Mouse (Mus musculus) small intestine, adult 2 months (tissue): ENCODE measurements at regions not wholly inside any gene's neighbourhood (a gene's known extent, or its start where the extent isn't known, plus 50 kb on each side); places are given as distances from the start of the nearest gene placed in this dataset.

Source experiments
- H3K27ac ChIP-seq: fragments of 200-500 bp; 2 replicates; pipeline ENCODE4 v1.5.1; 2012; ENCODE audit warnings: low read depth, low read length, control low read depth, inconsistent platforms; ENCODE audit not compliant: insufficient read depth
- H3K27me3 ChIP-seq: fragments of 200-500 bp; 2 replicates; pipeline ENCODE4 v1.6.1; 2012; ENCODE audit warnings: mild to moderate bottlenecking, moderate library complexity, low read length, inconsistent platforms; ENCODE audit not compliant: control insufficient read depth, insufficient read depth
- H3K36me3 ChIP-seq: fragments of 200-500 bp; 2 replicates; pipeline ENCODE4 v1.6.1; 2012; ENCODE audit warnings: mild to moderate bottlenecking, low read length, control low read depth, inconsistent platforms; ENCODE audit not compliant: control insufficient read depth, insufficient read depth
- H3K4me1 ChIP-seq: fragments of 200-500 bp; 2 replicates; pipeline ENCODE4 v1.6.1; 2012; ENCODE audit warnings: low read length, inconsistent platforms, mixed read lengths; ENCODE audit not compliant: control insufficient read depth, insufficient read depth, insufficient read length
- H3K4me3 ChIP-seq: fragments of 200-500 bp; 2 replicates; pipeline ENCODE4 v1.5.1; 2012; ENCODE audit warnings: low read depth, mild to moderate bottlenecking, control low read depth, inconsistent platforms, low read length, moderate library complexity
- CTCF ChIP-seq: fragments of 200-500 bp; IDR thresholded peaks from 2 replicates; pipeline ENCODE4 v1.5.1; 2012; ENCODE audit warnings: low read depth, mild to moderate bottlenecking, control low read depth, inconsistent platforms, low read length, moderate library complexity, mixed read lengths; ENCODE audit not compliant: insufficient replicate concordance, insufficient read length; ENCODE audit errors: extremely low read depth
- POLR2A ChIP-seq: fragments of 200-500 bp; IDR thresholded peaks from 2 replicates; pipeline ENCODE4 v1.6.1; 2012; ENCODE audit warnings: low read depth, mild to moderate bottlenecking, control low read depth, inconsistent platforms, low read length, moderate library complexity
- WGBS: fragments of 180-500 bp; shearing (Covaris S2); methylation state at CpG from one replicate; pipeline ENCODE4 v1.1.7; 2018; 5-methylcytosine and 5-hydroxymethylcytosine counted together

DNA sequence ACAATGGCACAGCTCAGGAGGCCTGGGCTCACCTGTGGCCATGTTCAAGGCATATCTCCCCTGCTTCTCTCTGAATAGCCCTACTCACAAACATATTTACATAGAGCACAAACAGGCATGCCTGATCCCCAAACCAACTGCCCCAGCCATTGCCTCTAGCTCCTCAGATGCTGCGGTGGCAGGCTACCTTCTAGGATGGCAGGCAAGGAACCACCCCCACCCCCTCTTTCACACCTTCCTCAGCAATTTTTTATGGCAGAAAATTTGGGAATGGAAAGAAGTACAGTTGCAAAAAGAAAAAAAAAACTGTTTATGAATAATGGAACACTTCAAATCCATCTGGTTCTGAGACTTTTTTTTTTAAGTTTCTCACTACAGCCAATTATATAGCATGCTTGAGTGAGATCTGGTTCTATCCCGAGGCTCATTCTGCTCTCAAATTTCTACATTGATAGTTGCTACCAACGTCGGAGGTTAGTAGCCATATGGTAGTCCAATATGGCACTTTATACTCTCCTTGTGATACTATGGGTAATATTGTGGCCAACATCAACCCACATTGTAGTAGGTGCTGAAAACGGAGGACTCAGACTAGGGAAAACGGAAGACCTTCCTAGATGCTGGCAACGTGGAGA lies 136.8 kb upstream of the Gm10295 start:
- TF ChIP-seq CTCF, result no peak
- no peak for TF ChIP-seq POLR2A
- H3K4me1 ChIP-seq, result no peaks in the 10 kb centered on the region
- WGBS, result 89% methylated on average over 7 of the region's 7 CpGs

DNA sequence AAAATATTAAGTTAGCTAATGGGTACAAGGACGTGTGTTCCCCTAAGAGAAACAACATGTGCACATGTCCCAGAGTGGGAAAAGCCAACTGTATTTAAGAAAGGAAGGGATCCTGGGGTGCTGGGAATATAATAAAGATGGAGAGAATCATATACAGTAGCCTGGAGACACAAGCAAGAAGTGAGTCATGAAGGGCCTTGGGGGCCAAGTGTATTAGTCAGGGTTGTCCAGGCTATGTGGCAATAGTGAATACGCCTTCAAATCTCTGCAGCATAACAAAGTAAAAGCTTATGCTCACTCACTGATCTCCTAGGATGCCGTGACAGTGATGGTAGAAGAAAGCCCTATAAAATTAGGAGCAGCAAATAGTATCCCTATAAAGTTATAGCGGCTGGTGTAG lies 124.1 kb upstream of the Gm10295 start:
- TF ChIP-seq POLR2A (no peak), CTCF (no peak)
- H3K4me3 ChIP-seq, result no peak overlapping the region
- no peaks in the 10 kb centered on the region for H3K27me3 ChIP-seq
- WGBS, result 75% methylated on average over 4 of the region's 4 CpGs
- no peak overlapping the region for H3K27ac ChIP-seq
- H3K4me1 ChIP-seq, result no peaks in the 10 kb centered on the region
- no peaks in the 10 kb centered on the region for H3K36me3 ChIP-seq

More for the DNA sequence above, 136.8 kb upstream of the Gm10295 start:
- Histone ChIP-seq H3K27ac (no peak overlapping the region), H3K36me3 (no peaks in the 10 kb centered on the region), H3K4me3 (no peak overlapping the region), H3K27me3 (no peaks in the 10 kb centered on the region)

DNA sequence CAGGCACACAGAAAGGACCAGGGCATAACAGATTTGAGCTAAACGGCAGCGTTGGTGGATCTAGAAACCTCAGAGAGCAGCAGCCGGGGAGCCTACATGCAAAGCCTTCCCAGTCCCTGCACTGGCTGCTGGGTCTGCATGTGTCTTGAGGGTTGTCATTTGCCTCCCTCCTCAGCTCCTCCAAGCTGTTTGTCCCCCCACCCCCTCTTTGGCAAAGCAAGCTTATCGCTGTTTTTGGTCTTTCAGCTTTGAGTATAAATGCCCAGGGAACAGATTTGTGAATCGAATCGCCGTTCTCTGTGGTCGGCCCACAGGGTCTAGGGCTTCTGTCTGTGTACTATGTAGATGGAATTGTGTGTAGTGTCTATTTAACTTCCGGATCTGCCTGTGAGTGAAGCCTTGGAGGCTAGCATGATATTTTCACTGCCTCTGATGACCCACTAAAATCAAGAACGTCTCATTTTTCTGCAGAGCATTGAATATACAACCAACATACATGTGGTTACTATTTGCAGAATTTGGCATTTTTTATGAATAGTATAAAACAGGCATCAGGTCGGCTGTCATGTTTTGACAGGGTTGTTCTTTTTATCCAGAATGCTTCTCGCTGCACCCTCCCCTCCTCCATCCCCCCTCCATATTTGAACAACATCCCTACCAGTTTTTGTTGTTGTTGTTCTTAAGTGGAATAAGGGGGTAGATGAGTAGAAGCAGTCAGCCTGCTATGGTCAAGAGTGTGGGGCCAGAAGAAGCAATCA lies 121.3 kb upstream of the Gm10295 start:
- Histone ChIP-seq H3K36me3 (no peaks in the 10 kb centered on the region), H3K27me3 (no peaks in the 10 kb centered on the region), H3K4me3 (no peak overlapping the region), H3K4me1 (no peaks in the 10 kb centered on the region), H3K27ac (no peak overlapping the region)
- TF ChIP-seq CTCF, result no peak
- TF ChIP-seq POLR2A, result no peak
- WGBS, result 55% methylated on average over 12 of the region's 12 CpGs

DNA sequence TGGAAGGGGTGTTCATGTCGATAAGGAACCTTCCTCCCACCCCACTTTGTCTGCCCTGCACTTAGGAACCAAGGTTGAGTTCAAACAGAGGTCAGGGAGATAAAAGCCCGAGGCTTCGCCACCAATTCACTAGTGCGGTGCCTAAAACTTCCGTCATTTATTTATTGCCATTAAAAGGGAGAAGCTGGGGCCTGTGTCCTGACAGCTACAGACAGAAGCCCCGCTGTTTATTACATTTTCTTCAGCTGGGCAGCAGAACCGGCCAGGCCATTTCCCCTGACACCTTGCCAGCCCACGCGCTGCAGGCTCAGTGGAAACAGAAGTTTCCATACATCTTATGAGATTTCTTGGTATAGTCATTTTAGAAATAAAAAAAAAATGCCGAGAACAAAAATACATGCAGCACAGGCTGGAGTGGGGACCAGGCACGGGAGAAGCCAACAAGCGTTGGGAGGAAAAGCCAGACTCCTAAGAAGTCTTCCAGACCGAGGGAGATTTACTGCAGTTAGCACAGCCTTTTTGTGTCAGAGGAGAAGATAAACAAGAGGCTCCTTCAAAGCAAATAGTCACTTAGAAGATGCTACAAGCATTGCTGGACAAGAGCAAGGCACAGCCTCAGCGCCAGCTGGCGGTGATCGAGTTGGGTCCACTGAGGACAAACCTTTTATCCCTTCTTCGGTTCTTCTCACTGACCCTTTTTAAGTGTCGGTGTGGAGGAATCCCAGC lies 120.5 kb upstream of the Gm10295 start:
- Histone ChIP-seq H3K27ac (no peak overlapping the region; the same call in 1 of the 2 replicates), H3K27me3 (no peaks in the 10 kb centered on the region), H3K36me3 (no peaks in the 10 kb centered on the region), H3K4me1 (no peaks in the 10 kb centered on the region), H3K4me3 (no peak overlapping the region)
- TF ChIP-seq CTCF (no peak), POLR2A (no peak)
- WGBS, result 13% methylated on average over 18 of the region's 18 CpGs

DNA sequence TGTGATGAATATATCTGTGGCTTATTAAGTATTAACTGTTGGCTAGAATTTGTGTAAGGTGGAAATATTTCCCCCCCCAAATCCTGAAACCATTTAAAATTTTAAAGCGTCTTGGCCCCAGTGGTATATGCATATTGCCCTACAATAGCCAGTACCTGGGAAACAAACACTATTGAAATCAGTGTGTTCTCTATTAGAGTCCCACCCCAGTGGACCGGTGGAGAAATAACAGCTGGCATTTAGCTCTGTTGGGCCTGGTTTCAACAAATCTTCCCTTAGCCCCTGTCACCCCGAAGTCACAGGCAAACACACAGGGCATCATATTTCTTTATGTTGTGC lies 120.0 kb upstream of the Gm10295 start:
- Histone ChIP-seq H3K4me1 (no peaks in the 10 kb centered on the region), H3K4me3 (no peak overlapping the region), H3K27me3 (no peaks in the 10 kb centered on the region), H3K27ac (no peak overlapping the region; the same call in 1 of the 2 replicates), H3K36me3 (no peaks in the 10 kb centered on the region)
- TF ChIP-seq POLR2A (no peak), CTCF (no peak)
- WGBS, result 18% methylated on average over 3 of the region's 3 CpGs

DNA sequence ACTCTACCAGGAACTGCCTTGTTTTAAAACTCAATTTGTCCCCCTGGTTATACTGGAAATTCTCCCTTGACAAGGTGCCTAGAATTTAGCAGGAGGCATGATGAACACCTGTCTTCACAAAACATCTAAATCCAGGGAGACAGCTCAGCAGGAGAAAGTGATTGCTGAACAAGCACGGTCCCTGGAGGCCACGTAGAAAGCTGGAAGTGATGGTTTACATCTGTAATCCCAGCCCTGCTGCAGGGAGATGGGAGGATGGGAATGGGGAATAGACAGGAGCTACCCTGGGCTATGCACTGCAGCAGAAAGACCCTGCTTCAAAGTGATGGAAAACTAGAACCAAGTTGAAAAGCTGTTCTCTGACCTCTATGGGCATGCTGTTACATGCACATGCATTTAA lies 119.1 kb upstream of the Gm10295 start:
- Histone ChIP-seq H3K36me3 (no peaks in the 10 kb centered on the region), H3K27ac (no peak overlapping the region), H3K4me1 (no peaks in the 10 kb centered on the region), H3K27me3 (no peaks in the 10 kb centered on the region), H3K4me3 (no peak overlapping the region)
- WGBS, result 61% methylated on average over 2 of the region's 2 CpGs
- no peak for TF ChIP-seq CTCF
- no peak for TF ChIP-seq POLR2A

DNA sequence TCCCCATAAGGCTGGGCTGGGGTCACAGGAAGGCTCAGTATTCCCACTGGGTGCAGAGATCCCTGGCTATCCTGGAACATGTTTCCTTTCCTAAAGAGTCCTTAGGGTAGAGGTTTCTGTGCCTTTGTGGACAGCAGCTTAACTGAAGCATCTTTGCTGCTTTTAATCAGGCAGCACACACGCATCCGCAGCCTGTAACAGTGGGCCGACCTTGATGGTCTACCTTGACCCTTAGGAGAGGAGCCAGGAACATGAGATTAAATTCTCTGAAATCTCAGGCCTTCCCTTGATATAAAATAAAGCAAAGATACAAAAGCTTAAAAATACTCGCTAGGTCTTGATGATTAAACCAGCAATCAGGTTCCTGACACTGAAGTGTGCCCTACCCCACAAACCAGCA lies 118.7 kb upstream of the Gm10295 start:
- no peak for TF ChIP-seq POLR2A
- TF ChIP-seq CTCF, result no peak
- H3K36me3 ChIP-seq, result no peaks in the 10 kb centered on the region
- H3K4me1 ChIP-seq, result no peaks in the 10 kb centered on the region
- 91% methylated on average over 4 of the region's 4 CpGs for WGBS
- H3K4me3 ChIP-seq, result no peak overlapping the region
- no peaks in the 10 kb centered on the region for H3K27me3 ChIP-seq
- H3K27ac ChIP-seq, result no peak overlapping the region
